In genomic region chr16:96795431-96795830, GRCm38 (mm10) we compare ENCODE assay signal across 8 mouse cellular contexts.
DNase-seq lines count a peak whose midpoint lies in the region; ATAC-seq and TF ChIP-seq lines count a peak whose summit lies in the region.

No protein-coding gene starts in this region.

- H3K4me3 ChIP-seq in heart, postnatal 0 days (ENCODE audit: low read depth, low read length), result no peak overlapping the region
- H3K4me3 ChIP-seq in heart, embryonic 12.5 days, result no peak overlapping the region
- no peak overlapping the region for H3K4me3 ChIP-seq in kidney, embryonic 16.5 days (ENCODE audit: low read length)

- H3K4me1 ChIP-seq in heart, postnatal 0 days (ENCODE audit: control insufficient read depth, insufficient read depth), result no peaks in the 10 kb centered on the region
- no peaks in the 10 kb centered on the region for H3K4me1 ChIP-seq in heart, embryonic 12.5 days (replicated peaks)
- H3K4me1 ChIP-seq in kidney, embryonic 16.5 days (ENCODE audit: insufficient read depth, low read length), result no peaks in the 10 kb centered on the region

- H3K4me2 ChIP-seq in heart, postnatal 0 days (ENCODE audit: low read depth, low read length), result no peak overlapping the region
- no peak overlapping the region for H3K4me2 ChIP-seq in heart, embryonic 12.5 days
- no peak overlapping the region for H3K4me2 ChIP-seq in kidney, embryonic 16.5 days (replicated peaks; ENCODE audit: low read depth, low read length)

- no peaks in the 10 kb centered on the region for H3K27me3 ChIP-seq in heart, postnatal 0 days (ENCODE audit: control insufficient read depth, insufficient read depth, low read length)
- H3K27me3 ChIP-seq in heart, embryonic 12.5 days (replicated peaks), result no peaks in the 10 kb centered on the region; the same call in 1 of the 2 replicates
- H3K27me3 ChIP-seq in kidney, embryonic 16.5 days (ENCODE audit: insufficient read depth, low read length), result no peaks in the 10 kb centered on the region

- ATAC-seq in heart, postnatal 0 days (ENCODE audit: insufficient read depth, low read depth), result no peak; the same call in 1 of the 2 replicates
- no peak for ATAC-seq in heart, embryonic 12.5 days (ENCODE audit: insufficient number of reproducible peaks, low FRiP score)
- peak; percentile 27; the same call in 1 of the 2 replicates for ATAC-seq in kidney, embryonic 16.5 days (ENCODE audit: low FRiP score, low TSS enrichment)

- DNase-seq in heart, postnatal 0 days (ENCODE audit: low spot score), result peak; percentile 16
- DNase-seq in thymus, postnatal 4 days, result peak; percentile 7
- no peak for DNase-seq in thymus, postnatal 0 days (ENCODE audit: low spot score)
- DNase-seq in cerebellum, postnatal 25 days, result peak; percentile 48 to 72
- peak; percentile 25 for DNase-seq in retina, adult 2 months (ENCODE audit: low read depth, low spot score)
- DNase-seq in spleen, postnatal 14 days (ENCODE audit: low spot score in 2 of 2), result no peak

- TF ChIP-seq EP300 in heart, postnatal 0 days (IDR thresholded peaks at IDR 0.05; ENCODE audit: low read depth), result no peak

- no peaks in the 10 kb centered on the region for H3K36me3 ChIP-seq in heart, postnatal 0 days (replicated peaks; ENCODE audit: control insufficient read depth, insufficient read depth, low read length)
- no peaks in the 10 kb centered on the region for H3K36me3 ChIP-seq in heart, embryonic 12.5 days
- no peaks in the 10 kb centered on the region for H3K36me3 ChIP-seq in kidney, embryonic 16.5 days (ENCODE audit: insufficient read depth, low read length)

- 20% methylated on average over 2 of the region's 2 CpGs for WGBS in heart, postnatal 0 days
- 40% methylated on average over 2 of the region's 2 CpGs for WGBS in heart, embryonic 12.5 days
- WGBS in kidney, embryonic 16.5 days, result 42% methylated on average over 2 of the region's 2 CpGs

- peak; percentile 78 for TF ChIP-seq CTCF in heart, postnatal 0 days (IDR thresholded peaks at IDR 0.05; ENCODE audit: low read depth)

- no peaks in the 10 kb centered on the region for H3K9me3 ChIP-seq in heart, postnatal 0 days (replicated peaks; ENCODE audit: control insufficient read depth, low read length)
- H3K9me3 ChIP-seq in heart, embryonic 12.5 days (replicated peaks), result no peaks in the 10 kb centered on the region
- no peaks in the 10 kb centered on the region for H3K9me3 ChIP-seq in kidney, embryonic 16.5 days (ENCODE audit: low read length)

- no peak overlapping the region for H3K27ac ChIP-seq in heart, postnatal 0 days (ENCODE audit: low read depth)
- no peak overlapping the region for H3K27ac ChIP-seq in heart, embryonic 12.5 days (ENCODE audit: poor library complexity, severe bottlenecking)
- H3K27ac ChIP-seq in kidney, embryonic 16.5 days (ENCODE audit: low read length), result no peak overlapping the region

- H3K9ac ChIP-seq in heart, postnatal 0 days (replicated peaks; ENCODE audit: low read depth, low read length), result no peak overlapping the region
- H3K9ac ChIP-seq in heart, embryonic 12.5 days, result no peak overlapping the region
- H3K9ac ChIP-seq in kidney, embryonic 16.5 days (replicated peaks; ENCODE audit: low read length), result no peak overlapping the region

Comparison
In these comparisons a context has a peak if more than half of its experiments do, and no peak if none do; other contexts are left out.
1. DNase-seq: peak in heart, postnatal 0 days (single experiment), thymus, postnatal 4 days (single experiment), cerebellum, postnatal 25 days (2 of 2) and retina, adult 2 months (single experiment); none in thymus, postnatal 0 days (single experiment) and spleen, postnatal 14 days (0 of 2).